ENCODE assay signal across 8 mouse cellular contexts in the genomic region with DNA sequence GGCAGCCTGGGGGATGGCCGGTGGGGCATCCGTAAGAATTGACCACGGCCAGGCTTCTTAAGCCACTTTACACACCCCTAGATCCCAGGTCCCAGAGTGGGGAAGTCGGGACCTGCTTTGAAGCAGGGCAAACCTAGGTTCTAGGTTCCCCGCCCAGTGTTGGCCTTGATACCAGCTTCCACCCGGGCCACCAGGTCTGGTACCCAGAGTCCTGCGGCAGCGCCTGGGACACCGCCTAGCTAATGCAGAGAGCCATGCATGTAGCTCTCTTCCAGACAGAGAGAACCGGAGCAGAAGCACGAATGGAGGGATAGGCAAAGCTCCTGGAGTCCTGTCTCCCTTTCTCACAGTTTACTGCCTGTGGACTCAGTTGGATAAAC. TPM values are rescaled to one million over a fixed set of nuclear protein-coding genes. Genes with fewer than 3 reads are reported as not detected.
A peak's percentile ranks its signal among the peaks of the same experiment; 100 is the strongest.
DNase-seq lines count a peak whose midpoint lies in the region; ATAC-seq and TF ChIP-seq lines count a peak whose summit lies in the region.

No protein-coding gene starts in this region.

- no peaks in the 10 kb centered on the region for H3K36me3 ChIP-seq in intestine, postnatal 0 days (ENCODE audit: control insufficient read depth, insufficient read depth)
- H3K36me3 ChIP-seq in small intestine, adult 2 months (ENCODE audit: control insufficient read depth, insufficient read depth, low read length), result no peaks in the 10 kb centered on the region

- H3K9me3 ChIP-seq in intestine, postnatal 0 days (ENCODE audit: control insufficient read depth), result no peaks in the 10 kb centered on the region

- no peak overlapping the region for H3K27ac ChIP-seq in intestine, postnatal 0 days (ENCODE audit: low read depth, low read length)
- H3K27ac ChIP-seq in small intestine, adult 2 months (ENCODE audit: insufficient read depth, low read depth, low read length), result 0 out of 2 replicates have a peak overlapping the region, but pooled peaks have one; percentile 29

- DNase-seq in lung, adult 2 months, result peak; percentile 14
- DNase-seq in lung, postnatal 25 days (ENCODE audit: low spot score), result no peak
- DNase-seq in cerebellum, adult 11-12 months, result peak; percentile 73
- peak; percentile 14 for DNase-seq in lung, postnatal 14 days

- no peaks in the 10 kb centered on the region; the same call in 1 of the 2 replicates for H3K4me1 ChIP-seq in lung, adult 2 months (ENCODE audit: control insufficient read depth, insufficient read depth, low read length)
- H3K4me1 ChIP-seq in intestine, postnatal 0 days (replicated peaks; ENCODE audit: control insufficient read depth, insufficient read depth, low read length), result 0 out of 2 replicates have a peak, but pooled peaks cover 5% of the 10 kb centered on the region
- peaks cover 6% of the 10 kb centered on the region for H3K4me1 ChIP-seq in small intestine, adult 2 months (ENCODE audit: control insufficient read depth, insufficient read depth, insufficient read length, low read length)

- H3K27me3 ChIP-seq in intestine, postnatal 0 days (replicated peaks; ENCODE audit: control insufficient read depth, insufficient read depth, low read length), result no peaks in the 10 kb centered on the region; the same call in 1 of the 2 replicates
- peaks cover 11% of the 10 kb centered on the region for H3K27me3 ChIP-seq in small intestine, adult 2 months (ENCODE audit: control insufficient read depth, insufficient read depth, low read length)

- peak; percentile 78 for ATAC-seq in frontal cortex, adult (ENCODE audit: low TSS enrichment)
- ATAC-seq in intestine, postnatal 0 days, result no peak
- ATAC-seq in monocyte, adult 5-6 weeks (replicated peaks; ENCODE audit: insufficient number of reproducible peaks, low FRiP score, low TSS enrichment, poor library complexity, severe bottlenecking), result no peak

- peak overlapping the region; percentile 84 for H3K4me2 ChIP-seq in intestine, postnatal 0 days (replicated peaks; ENCODE audit: low read depth)

- TF ChIP-seq CTCF in lung, adult 2 months (IDR thresholded peaks at IDR 0.05; ENCODE audit: insufficient read depth, low read length), result no peak
- TF ChIP-seq CTCF in intestine, postnatal 0 days (IDR thresholded peaks at IDR 0.05; ENCODE audit: low read depth), result peak; percentile 37
- no peak for TF ChIP-seq CTCF in small intestine, adult 2 months (IDR thresholded peaks at IDR 0.05; ENCODE audit: extremely low read depth, insufficient read length, insufficient replicate concordance, low read depth, low read length)

- 7% methylated on average over 11 of the region's 11 CpGs for WGBS in lung, adult 2 months
- 3% methylated on average over 11 of the region's 11 CpGs for WGBS in intestine, postnatal 0 days
- WGBS in small intestine, adult 2 months, result 4% methylated on average over 11 of the region's 11 CpGs

- peak overlapping the region; percentile 59 for H3K9ac ChIP-seq in intestine, postnatal 0 days (ENCODE audit: low read depth, low read length)

- peak overlapping the region; percentile 82 for H3K4me3 ChIP-seq in lung, adult 2 months (replicated peaks; ENCODE audit: extremely low read depth, low read depth, low read length)
- peak overlapping the region; percentile 59 for H3K4me3 ChIP-seq in intestine, postnatal 0 days (ENCODE audit: low read depth, low read length)
- H3K4me3 ChIP-seq in small intestine, adult 2 months (ENCODE audit: low read depth, low read length), result peak overlapping the region; percentile 91

- TF ChIP-seq POLR2A in lung, adult 2 months (IDR thresholded peaks at IDR 0.05; ENCODE audit: borderline replicate concordance, extremely low read depth, low read depth, low read length), result no peak
- no peak for TF ChIP-seq POLR2A in small intestine, adult 2 months (IDR thresholded peaks at IDR 0.05; ENCODE audit: low read depth, low read length)

RNA-seq across cellular contexts. Expression of a gene that starts 0.7 kb away (rescaled TPM):
- 18.2 and 26.9 TPM in 2 replicates for polyA plus RNA-seq in lung, adult 2 months (2012; rRNA removed)
- 15.4 and 16.7 TPM in 2 replicates for polyA plus RNA-seq in intestine, postnatal 0 days (2015; fragmentation: Nextera tagmentation; extraction: Ambion mirVana)
- polyA plus RNA-seq in small intestine, adult 2 months (2012; rRNA removed), result 0.90 and 2.0 TPM in 2 replicates
- total RNA-seq in monocyte, adult 5-6 weeks (2017), result 5.5 to 7.9 TPM (median 6.9 TPM) in 3 replicates
